Mouse (Mus musculus) hindbrain, postnatal 0 days (tissue): ENCODE data around the gene Notch1. TPM values are rescaled to one million over a fixed set of nuclear protein-coding genes. Genes with fewer than 3 reads are reported as not detected.

Source experiments
- ATAC-seq: fragments of 200-750 bp; cut with Nextera tagmentation; 2 replicates; pipeline ENCODE4 v1.8.0; 2017; ENCODE audit warnings: mild to moderate bottlenecking, moderate TSS enrichment, moderate library complexity
- DNase-seq: peaks from one replicate; pipeline ENCODE4 v3.0.0-alpha.2; 2015; ENCODE audit warnings: low spot score
- H3K27ac ChIP-seq: fragments of 300-500 bp; sonication (generic); 2 replicates; pipeline ENCODE4 v1.5.1; 2014; ENCODE audit warnings: mild to moderate bottlenecking
- H3K27me3 ChIP-seq: fragments of 300-500 bp; sonication (generic); 2 replicates; pipeline ENCODE4 v1.6.1; 2014; ENCODE audit warnings: low read length, mixed read lengths; ENCODE audit not compliant: insufficient read depth
- H3K36me3 ChIP-seq: fragments of 300-500 bp; sonication (generic); 2 replicates; pipeline ENCODE4 v1.6.1; 2014; ENCODE audit warnings: low read length, mixed read lengths; ENCODE audit not compliant: insufficient read depth
- H3K4me1 ChIP-seq: fragments of 300-500 bp; sonication (generic); 2 replicates; pipeline ENCODE4 v1.6.1; 2014; ENCODE audit warnings: antibody characterized with exemption, low read length, mixed read lengths; ENCODE audit not compliant: insufficient read depth
- H3K4me2 ChIP-seq: fragments of 300-500 bp; sonication (generic); 2 replicates; pipeline ENCODE4 v1.6.1; 2014; ENCODE audit warnings: low read depth, mild to moderate bottlenecking, low read length, moderate library complexity, mixed read lengths
- H3K4me3 ChIP-seq: fragments of 300-500 bp; sonication (generic); 2 replicates; pipeline ENCODE4 v1.5.1; 2014; ENCODE audit warnings: low read length
- H3K9ac ChIP-seq: fragments of 300-500 bp; sonication (generic); replicated peaks from 2 replicates; pipeline ENCODE4 v1.6.1; 2014; ENCODE audit warnings: mild to moderate bottlenecking, low read length, moderate library complexity, mixed read lengths
- H3K9me3 ChIP-seq: fragments of 300-500 bp; sonication (generic); 2 replicates; pipeline ENCODE4 v1.6.1; 2016; ENCODE audit warnings: low read length, mixed read lengths
- CTCF ChIP-seq: IDR thresholded peaks from 2 replicates; pipeline ENCODE4 v1.5.1; 2016; ENCODE audit warnings: antibody characterized with exemption, control low read depth, low read depth
- WGBS: fragments of 180-500 bp; shearing (Covaris S2); extraction: QIAGEN DNeasy Blood & Tissue Kit; methylation state at CpG from one replicate; pipeline ENCODE4 v1.1.7; 2014; 5-methylcytosine and 5-hydroxymethylcytosine counted together
- polyA plus RNA-seq: library from polyadenylated mRNA; unstranded; fragments of >200 nt; fragmentation: Nextera tagmentation; extraction: Ambion mirVana; gene quantifications from 2 replicates; pipeline ENCODE4 v1.2.1, GENCODE M21; 2015
- total RNA-seq: library from RNA; depleted of rRNA; stranded (reverse); fragments of >200 nt; gene quantifications from 2 replicates; pipeline ENCODE4 v1.2.3, GENCODE M21; 2014

The Notch1 gene
- total and polyA plus RNA-seq, 2 experiments from 2014 or later: 10.0 to 75.9 TPM

DNA sequence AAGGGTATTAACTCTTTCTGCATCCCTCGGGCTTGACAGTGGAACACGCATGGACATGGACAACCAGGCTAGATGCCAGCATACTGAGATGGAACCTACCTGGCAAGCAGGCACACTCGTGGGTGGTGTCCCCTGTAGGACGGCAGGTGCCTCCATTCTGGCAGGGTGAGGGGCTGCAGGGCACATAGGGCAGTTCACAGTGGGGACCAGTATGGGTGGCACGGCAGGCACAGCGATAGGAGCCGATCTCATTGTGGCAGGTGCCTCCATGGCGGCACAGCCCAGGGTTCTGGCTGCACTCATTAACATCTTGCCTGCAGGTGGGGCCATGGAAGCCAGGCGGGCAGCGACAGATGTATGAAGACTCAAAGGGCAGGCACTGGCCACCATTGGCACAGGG, 32.3 kb downstream of the Notch1 start:
- H3K9ac ChIP-seq: no peak overlapping the region
- peaks cover 44% of the 10 kb centered on the region for H3K4me1 ChIP-seq
- no peak for ATAC-seq
- peaks cover 3% of the 10 kb centered on the region; the same call in 1 of the 2 replicates for H3K36me3 ChIP-seq
- DNase-seq: no peak
- H3K4me2 ChIP-seq: no peak overlapping the region
- 58% methylated on average over 10 of the region's 10 CpGs for WGBS
- TF ChIP-seq CTCF: no peak
- H3K4me3 ChIP-seq: no peak overlapping the region
- H3K27me3 ChIP-seq: no peaks in the 10 kb centered on the region
- H3K9me3 ChIP-seq: no peaks in the 10 kb centered on the region
- peak overlapping the region; percentile 89; the same call in 1 of the 2 replicates for H3K27ac ChIP-seq

DNA sequence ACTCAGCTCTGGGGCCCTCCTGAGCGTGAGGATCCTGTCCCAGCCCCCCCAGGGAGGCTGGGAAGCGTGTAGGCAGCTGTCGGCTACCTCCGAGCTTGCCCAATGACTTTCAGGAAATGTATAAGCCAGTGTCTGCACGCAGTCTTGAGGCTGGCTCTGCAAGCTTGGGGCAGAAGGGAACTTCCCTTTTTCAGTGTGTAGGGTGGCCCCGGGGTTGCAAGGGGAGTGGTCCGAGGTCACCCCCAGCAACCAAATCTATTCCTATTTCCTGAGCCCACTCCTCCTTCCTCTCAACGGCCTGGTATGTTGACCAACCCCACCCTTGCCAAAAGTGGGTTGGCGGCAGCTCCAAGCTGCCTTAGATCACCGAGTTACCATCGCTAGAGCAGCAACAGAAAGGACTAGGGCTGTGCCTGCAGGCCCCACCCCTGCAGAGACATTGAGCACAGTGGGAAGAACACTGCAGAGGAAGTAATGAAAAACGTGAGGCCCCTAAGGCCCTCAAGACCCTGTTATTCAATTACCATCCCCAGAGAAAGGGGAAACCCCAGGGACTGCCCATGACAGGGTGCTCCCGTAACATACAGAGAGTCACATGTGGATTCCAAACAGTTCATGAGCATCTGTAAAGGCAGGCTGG, 33.1 kb downstream of the Notch1 start:
- no peak for DNase-seq
- Histone ChIP-seq H3K27ac (peak overlapping the region; percentile 37; the same call in 1 of the 2 replicates), H3K4me3 (no peak overlapping the region), H3K36me3 (peaks cover 3% of the 10 kb centered on the region; the same call in 1 of the 2 replicates), H3K4me2 (no peak overlapping the region), H3K27me3 (no peaks in the 10 kb centered on the region), H3K9ac (no peak overlapping the region; the same call in 1 of the 2 replicates), H3K4me1 (peaks cover 41% of the 10 kb centered on the region), H3K9me3 (no peaks in the 10 kb centered on the region)
- ATAC-seq: no peak
- TF ChIP-seq CTCF: no peak
- 45% methylated on average over 13 of the region's 13 CpGs for WGBS

DNA sequence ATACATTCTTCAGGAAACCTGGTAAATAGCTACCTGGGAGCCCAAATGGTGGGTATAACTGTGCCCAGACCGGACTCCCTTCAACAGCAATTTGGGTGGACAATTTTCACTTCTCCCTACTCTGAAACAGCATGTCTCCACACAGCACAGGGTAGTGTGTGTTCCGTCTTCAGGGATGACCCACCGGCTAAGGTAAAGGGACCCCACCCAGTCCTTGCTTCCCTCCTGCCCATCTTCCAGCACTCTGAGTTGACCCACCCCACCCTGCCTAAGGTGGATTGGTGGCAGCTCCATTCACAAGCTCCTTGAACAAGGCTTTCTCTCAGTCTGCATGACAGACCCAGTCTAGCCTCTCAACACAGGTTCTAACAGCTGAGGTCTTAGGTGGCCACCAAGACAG, 33.6 kb downstream of the Notch1 start:
- 86% methylated on average over 3 of the region's 3 CpGs for WGBS
- DNase-seq (no peak), ATAC-seq (no peak)
- peaks cover 3% of the 10 kb centered on the region; the same call in 1 of the 2 replicates for H3K36me3 ChIP-seq
- no peak overlapping the region for H3K9ac ChIP-seq
- H3K27me3 ChIP-seq: no peaks in the 10 kb centered on the region
- H3K4me3 ChIP-seq: no peak overlapping the region
- peak overlapping the region; percentile 45; the same call in 1 of the 2 replicates for H3K27ac ChIP-seq
- H3K4me2 ChIP-seq: no peak overlapping the region
- no peaks in the 10 kb centered on the region for H3K9me3 ChIP-seq
- H3K4me1 ChIP-seq: peaks cover 35% of the 10 kb centered on the region
- no peak for TF ChIP-seq CTCF

DNA sequence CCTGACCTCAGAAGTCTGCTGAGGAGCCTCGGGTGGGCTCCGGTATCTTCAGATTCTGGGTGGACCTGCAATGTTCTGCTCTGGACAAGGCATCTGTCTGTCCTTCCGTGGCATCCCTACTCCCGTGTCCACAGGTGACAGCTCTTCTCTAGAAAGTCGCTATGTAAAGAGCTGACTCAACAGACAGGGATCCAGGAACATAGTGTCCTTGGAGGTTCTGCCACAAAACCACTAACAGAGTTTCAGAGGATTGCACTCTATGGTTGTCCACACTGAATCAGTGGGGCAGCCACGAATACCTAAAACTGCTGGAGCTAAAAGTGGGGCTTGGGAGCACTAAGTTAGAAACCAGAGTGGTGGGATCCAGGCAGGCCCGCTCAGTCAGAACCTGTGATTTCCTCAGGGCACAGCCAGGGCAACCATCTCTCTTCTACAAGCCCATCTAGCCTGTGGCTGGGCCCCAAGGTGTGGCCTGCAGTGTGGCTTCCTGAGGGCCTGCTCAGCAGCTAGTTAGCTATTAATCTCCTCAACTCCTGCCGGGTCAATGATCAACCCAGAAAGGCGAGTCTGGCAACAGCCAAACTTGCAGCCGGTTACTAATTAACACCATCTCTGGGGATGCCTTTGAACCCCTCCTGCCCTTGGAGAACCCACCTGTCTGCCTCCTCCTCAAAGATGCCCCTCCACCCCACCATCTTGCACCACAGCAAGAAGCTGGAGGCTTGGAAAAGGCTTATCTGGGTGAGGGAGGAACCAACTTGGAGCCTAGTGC, 34.6 kb downstream of the Notch1 start:
- Histone ChIP-seq H3K27me3 (no peaks in the 10 kb centered on the region), H3K4me1 (peaks cover 29% of the 10 kb centered on the region), H3K9me3 (no peaks in the 10 kb centered on the region), H3K4me3 (no peak overlapping the region), H3K36me3 (peaks cover 3% of the 10 kb centered on the region; the same call in 1 of the 2 replicates), H3K4me2 (no peak overlapping the region), H3K9ac (no peak overlapping the region), H3K27ac (0 out of 2 replicates have a peak overlapping the region, but pooled peaks have one; percentile 45)
- 68% methylated on average over 10 of the region's 10 CpGs for WGBS
- no peak for DNase-seq
- TF ChIP-seq CTCF: no peak
- no peak for ATAC-seq

DNA sequence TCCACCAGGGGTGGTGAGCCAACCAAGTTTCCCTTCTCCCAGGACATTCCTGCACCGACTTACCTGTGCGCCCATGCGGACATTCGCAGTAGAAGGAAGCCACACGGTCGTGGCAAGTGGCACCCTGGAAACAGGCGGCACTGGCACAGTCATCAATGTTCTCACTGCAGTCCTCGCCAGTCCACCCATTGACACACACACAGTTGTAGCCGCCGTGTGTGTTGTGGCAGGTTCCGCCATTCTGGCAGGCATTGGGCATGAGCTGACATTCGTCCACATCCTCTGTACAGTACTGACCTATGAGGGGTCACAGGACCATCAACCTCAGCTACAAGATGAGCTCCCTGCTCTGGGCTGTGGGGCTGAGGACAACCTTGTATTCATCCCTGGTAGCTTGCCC, 35.6 kb downstream of the Notch1 start:
- no peak overlapping the region for H3K4me2 ChIP-seq
- H3K9me3 ChIP-seq: no peaks in the 10 kb centered on the region
- no peaks in the 10 kb centered on the region for H3K27me3 ChIP-seq
- H3K4me3 ChIP-seq: no peak overlapping the region
- H3K9ac ChIP-seq: no peak overlapping the region
- peaks cover 20% of the 10 kb centered on the region for H3K4me1 ChIP-seq
- no peak for TF ChIP-seq CTCF
- WGBS: 82% methylated on average over 12 of the region's 12 CpGs
- ATAC-seq (no peak), DNase-seq (no peak)
- peaks cover 3% of the 10 kb centered on the region; the same call in 1 of the 2 replicates for H3K36me3 ChIP-seq
- H3K27ac ChIP-seq: no peak overlapping the region

DNA sequence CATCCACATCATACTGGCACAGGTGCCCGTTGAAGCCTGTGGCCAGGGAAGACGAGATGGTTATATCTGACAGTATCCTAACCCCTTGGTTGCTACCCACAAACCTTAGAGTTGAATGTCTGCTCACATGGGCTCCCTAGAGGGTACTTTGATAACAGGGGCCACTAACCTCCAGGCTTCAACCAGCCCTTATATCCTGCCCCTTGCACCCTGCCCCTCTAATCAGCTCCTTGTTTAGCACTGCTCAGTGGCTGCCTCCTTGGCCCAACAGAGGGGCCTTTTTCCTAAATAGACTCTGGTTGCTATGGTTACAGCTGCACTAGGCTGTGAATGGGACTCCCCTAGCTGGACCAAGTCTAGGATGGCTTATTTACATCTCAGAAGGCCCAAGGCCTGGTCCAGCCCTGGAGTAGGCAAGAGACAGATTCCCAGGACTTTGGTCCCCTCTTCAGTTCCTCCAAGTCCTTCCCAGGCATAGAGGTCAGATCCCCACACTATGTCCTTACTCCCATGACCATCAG, 37.7 kb downstream of the Notch1 start:
- Histone ChIP-seq H3K4me2 (no peak overlapping the region), H3K4me3 (no peak overlapping the region), H3K4me1 (peaks cover 23% of the 10 kb centered on the region), H3K27me3 (no peaks in the 10 kb centered on the region), H3K9ac (no peak overlapping the region), H3K9me3 (no peaks in the 10 kb centered on the region), H3K27ac (peak overlapping the region; percentile 49; the same call in 1 of the 2 replicates), H3K36me3 (no peaks in the 10 kb centered on the region; the same call in 1 of the 2 replicates)
- no peak for TF ChIP-seq CTCF
- peak; percentile 55 for ATAC-seq
- DNase-seq: peak; percentile 75
- 46% methylated on average over 2 of the region's 2 CpGs for WGBS
